Mouse (Mus musculus) forebrain, embryonic 16.5 days (tissue): ENCODE measurements around the gene Adap1. TPM values are rescaled to one million over a fixed set of nuclear protein-coding genes. Genes with fewer than 3 reads are reported as not detected.
"Not testable (repeated sequence)": the region's sequence is repeated elsewhere in the genome, so short reads cannot be mapped to it uniquely, and the experiment has no call there.

Experiments
- ATAC-seq: fragments of 200-750 bp; cut with Nextera tagmentation; 2 replicates; pipeline ENCODE4 v1.8.0; 2017; ENCODE audit warnings: mild to moderate bottlenecking, moderate library complexity
- H3K27ac ChIP-seq: fragments of 300-500 bp; sonication (generic); 2 replicates; pipeline ENCODE4 v1.5.1; 2014; ENCODE audit warnings: low read length, control low read depth
- H3K27me3 ChIP-seq: fragments of 300-500 bp; sonication (generic); replicated peaks from 2 replicates; pipeline ENCODE4 v1.6.1; 2014; ENCODE audit warnings: low read length; ENCODE audit not compliant: control insufficient read depth, insufficient read depth
- H3K36me3 ChIP-seq: fragments of 300-500 bp; sonication (generic); 2 replicates; pipeline ENCODE4 v1.6.1; 2014; ENCODE audit not compliant: control insufficient read depth, insufficient read depth
- H3K4me1 ChIP-seq: fragments of 300-500 bp; sonication (generic); replicated peaks from 2 replicates; pipeline ENCODE4 v1.6.1; 2014; ENCODE audit warnings: low read length; ENCODE audit not compliant: control insufficient read depth, insufficient read depth
- H3K4me2 ChIP-seq: fragments of 300-500 bp; sonication (generic); 2 replicates; pipeline ENCODE4 v1.6.1; 2014; ENCODE audit warnings: mild to moderate bottlenecking, low read length, control low read depth
- H3K4me3 ChIP-seq: fragments of 300-500 bp; sonication (generic); replicated peaks from 2 replicates; pipeline ENCODE4 v1.5.1; 2014; ENCODE audit warnings: mild to moderate bottlenecking, low read length, control low read depth
- H3K9ac ChIP-seq: fragments of 300-500 bp; sonication (generic); replicated peaks from 2 replicates; pipeline ENCODE4 v1.6.1; 2014; ENCODE audit warnings: low read depth, low read length, control low read depth
- H3K9me3 ChIP-seq: fragments of 300-500 bp; sonication (generic); 2 replicates; pipeline ENCODE4 v1.6.1; 2016; ENCODE audit warnings: low read length; ENCODE audit not compliant: control insufficient read depth
- WGBS: fragments of 180-500 bp; shearing (Covaris S2); extraction: QIAGEN DNeasy Blood & Tissue Kit; methylation state at CpG from one replicate; pipeline ENCODE4 v1.1.7; 2014; 5-methylcytosine and 5-hydroxymethylcytosine counted together
- polyA plus RNA-seq: library from polyadenylated mRNA; unstranded; fragments of >200 nt; fragmentation: Nextera tagmentation; extraction: Ambion mirVana; gene quantifications from 2 replicates; pipeline ENCODE4 v1.2.1, GENCODE M21; 2015

Adap1 gene
- polyA plus RNA-seq, 1 experiment from 2014 or later: 35.5 TPM

DNA sequence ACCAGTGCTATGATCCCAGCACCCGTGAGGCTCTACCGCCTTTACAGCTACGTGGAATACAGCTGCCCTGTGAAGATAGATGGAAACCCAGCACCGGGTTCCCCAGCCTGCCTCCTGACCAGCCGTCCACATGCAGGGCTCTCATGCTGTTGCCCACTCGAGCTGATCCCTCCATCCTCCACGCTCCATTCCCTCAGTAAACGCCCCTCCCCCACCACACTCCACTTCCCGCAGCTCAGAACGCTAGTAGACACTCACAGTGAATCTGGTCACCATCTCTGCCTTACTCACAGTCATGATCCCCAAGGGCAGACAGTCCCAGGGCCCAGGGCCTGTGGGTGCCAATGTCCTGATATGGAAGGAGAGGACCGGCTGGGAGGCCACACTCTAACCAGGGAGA, 13.5 kb upstream of the Adap1 start:
- 89% methylated on average over 11 of the region's 11 CpGs for WGBS
- H3K9me3 ChIP-seq: no peaks in the 10 kb centered on the region
- peaks cover 23% of the 10 kb centered on the region for H3K36me3 ChIP-seq
- no peak for ATAC-seq
- H3K27ac ChIP-seq: no peak overlapping the region
- no peak overlapping the region for H3K4me2 ChIP-seq
- no peak overlapping the region for H3K4me3 ChIP-seq
- peaks cover 7% of the 10 kb centered on the region for H3K4me1 ChIP-seq
- H3K9ac ChIP-seq: no peak overlapping the region
- no peaks in the 10 kb centered on the region for H3K27me3 ChIP-seq

DNA sequence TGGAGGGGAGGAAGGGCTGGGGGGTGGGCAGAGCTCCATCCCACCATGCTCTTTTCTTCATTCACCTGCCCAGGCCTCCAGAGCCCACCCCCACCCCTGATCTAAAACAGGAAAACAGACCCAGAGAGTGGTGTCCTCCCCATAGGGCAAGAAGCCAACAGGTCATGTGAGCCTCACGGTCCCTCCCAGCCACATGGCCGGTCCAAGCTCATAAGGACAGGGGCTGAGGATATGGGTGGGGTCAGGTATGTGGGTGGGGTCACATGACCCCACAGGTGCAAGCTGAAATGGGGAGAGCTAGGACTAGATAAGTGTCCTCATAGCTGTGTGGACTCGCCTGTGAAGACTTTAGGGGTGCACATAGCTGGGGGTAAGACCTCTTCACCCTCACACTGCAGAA, 13.0 kb upstream of the Adap1 start:
- WGBS: 90% methylated on average over 3 of the region's 3 CpGs
- Histone ChIP-seq H3K36me3 (peaks cover 23% of the 10 kb centered on the region), H3K27me3 (no peaks in the 10 kb centered on the region), H3K4me2 (no peak overlapping the region), H3K9ac (no peak overlapping the region), H3K4me3 (no peak overlapping the region), H3K9me3 (no peaks in the 10 kb centered on the region), H3K27ac (no peak overlapping the region), H3K4me1 (peaks cover 2% of the 10 kb centered on the region)
- ATAC-seq: no peak

DNA sequence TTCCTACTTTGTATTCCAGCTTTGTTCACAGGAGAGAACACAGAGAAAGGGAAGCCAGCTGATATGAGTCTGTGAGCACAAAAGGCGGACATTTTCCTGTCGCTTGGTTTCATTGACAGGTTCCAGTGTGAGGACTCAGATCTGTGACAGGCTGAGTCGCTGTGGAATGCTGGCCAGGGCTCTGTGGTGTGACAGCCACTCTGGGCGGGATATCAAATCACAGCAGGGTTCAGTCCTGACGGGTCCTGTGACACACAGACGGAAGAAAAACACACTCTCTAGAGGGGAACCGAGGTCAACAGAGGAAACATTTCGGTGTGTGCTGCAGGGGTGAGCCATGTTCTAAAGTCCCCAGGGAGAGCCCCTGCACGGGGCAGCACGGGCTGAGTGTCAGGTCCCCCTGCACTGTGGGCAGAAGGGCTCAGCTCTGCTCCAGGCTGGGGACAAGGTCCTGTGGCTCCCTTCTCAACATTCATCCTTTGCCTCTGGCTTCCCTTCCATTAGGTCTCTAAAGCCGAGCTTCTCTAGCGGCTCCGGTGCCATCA, 12.5 kb upstream of the Adap1 start:
- no peaks in the 10 kb centered on the region for H3K27me3 ChIP-seq
- H3K4me1 ChIP-seq: no peaks in the 10 kb centered on the region
- no peak overlapping the region for H3K4me3 ChIP-seq
- H3K9me3 ChIP-seq: no peaks in the 10 kb centered on the region
- no peak overlapping the region for H3K4me2 ChIP-seq
- no peak for ATAC-seq
- H3K9ac ChIP-seq: no peak overlapping the region
- WGBS: 79% methylated on average over 13 of the region's 13 CpGs
- H3K36me3 ChIP-seq: peaks cover 23% of the 10 kb centered on the region
- no peak overlapping the region for H3K27ac ChIP-seq

DNA sequence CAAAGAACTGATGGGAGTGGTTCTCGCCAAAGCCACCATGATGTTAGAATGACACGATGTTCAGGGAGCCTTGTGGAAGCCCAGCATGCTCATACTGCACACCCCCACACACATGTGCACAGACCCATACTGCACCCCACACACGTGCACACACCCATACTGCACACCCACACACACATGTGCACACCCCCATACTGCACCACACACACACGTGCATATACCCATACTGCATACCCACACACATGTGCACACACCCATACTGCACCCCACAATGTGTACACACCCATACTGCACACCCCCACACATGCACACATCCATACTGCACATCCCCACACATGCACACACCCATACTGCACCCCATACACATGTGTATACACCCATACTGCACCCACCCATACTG, 10.2 kb upstream of the Adap1 start:
- no peaks in the 10 kb centered on the region for H3K9me3 ChIP-seq

DNA sequence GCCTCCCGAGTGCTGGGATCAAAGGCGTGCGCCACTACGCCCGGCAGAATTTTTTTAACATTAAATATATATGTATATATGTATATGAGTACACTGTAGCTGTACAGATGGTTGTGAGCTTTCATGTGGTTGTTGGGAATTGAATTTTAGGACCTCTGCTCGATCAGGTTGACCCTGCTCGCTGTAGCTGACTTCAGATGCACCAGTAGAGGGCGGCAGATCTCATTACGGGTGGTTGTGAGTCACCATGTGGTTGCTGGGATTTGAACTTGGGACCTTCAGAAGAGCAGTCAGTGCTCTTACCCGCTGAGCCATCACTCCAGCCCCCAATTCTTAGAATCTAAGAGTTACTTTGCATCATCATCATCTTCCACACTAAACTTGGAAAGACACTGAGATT, 9.0 kb upstream of the Adap1 start:
- H3K4me3 ChIP-seq, H3K9ac ChIP-seq, H3K27ac ChIP-seq, H3K9me3 ChIP-seq, H3K4me2 ChIP-seq, ATAC-seq, H3K27me3 ChIP-seq, H3K4me1 ChIP-seq: not testable (repeated sequence)
- 87% methylated on average over 10 of the region's 10 CpGs for WGBS
- peaks cover 16% of the 10 kb centered on the region; the same call in 1 of the 2 replicates for H3K36me3 ChIP-seq

More for the DNA sequence above, 10.2 kb upstream of the Adap1 start:
- H3K27me3 ChIP-seq: no peaks in the 10 kb centered on the region
- no peak overlapping the region for H3K4me2 ChIP-seq
- ATAC-seq: no peak
- no peak overlapping the region for H3K4me3 ChIP-seq
- 92% methylated on average over 4 of the region's 4 CpGs for WGBS
- no peaks in the 10 kb centered on the region for H3K4me1 ChIP-seq
- peaks cover 18% of the 10 kb centered on the region; the same call in 1 of the 2 replicates for H3K36me3 ChIP-seq
- H3K27ac ChIP-seq: no peak overlapping the region
- H3K9ac ChIP-seq: no peak overlapping the region

DNA sequence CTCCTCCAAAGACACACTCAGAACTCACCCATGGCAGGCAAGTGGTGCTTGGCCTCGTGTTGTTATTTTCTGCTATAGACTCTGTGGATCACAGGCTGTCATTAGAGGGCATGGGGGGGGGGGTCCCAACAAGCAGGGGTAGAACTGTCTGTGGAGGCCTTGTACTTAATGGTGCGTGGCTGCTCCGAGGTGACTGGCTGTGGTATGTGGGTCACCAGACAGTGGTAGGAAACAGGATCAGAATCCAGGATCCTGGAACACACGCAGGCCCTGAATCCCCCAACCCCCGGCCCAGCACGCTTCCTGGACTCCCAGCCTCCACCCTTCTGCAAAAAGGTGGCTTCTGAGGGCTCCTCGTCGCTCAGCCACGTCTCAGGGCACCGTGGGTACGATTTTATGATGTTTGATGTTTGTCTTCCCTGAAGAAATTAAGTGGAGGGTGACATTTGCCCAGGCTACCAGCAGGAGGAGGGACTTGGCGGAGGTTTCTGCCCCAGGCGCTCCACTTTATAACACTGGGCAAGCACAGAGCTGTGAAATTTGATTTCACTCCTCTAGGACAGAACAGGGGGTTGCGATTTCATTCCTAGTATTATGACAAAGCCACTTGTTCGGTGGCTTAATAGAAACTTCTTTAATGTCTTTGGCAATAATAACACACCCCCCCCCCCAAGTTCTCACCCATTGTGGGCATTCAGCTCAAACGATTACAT, 8.0 kb upstream of the Adap1 start:
- Histone ChIP-seq H3K27ac (no peak overlapping the region), H3K4me2 (no peak overlapping the region), H3K36me3 (peaks cover 12% of the 10 kb centered on the region; the same call in 1 of the 2 replicates), H3K4me1 (no peaks in the 10 kb centered on the region), H3K4me3 (no peak overlapping the region), H3K27me3 (no peaks in the 10 kb centered on the region), H3K9ac (no peak overlapping the region), H3K9me3 (no peaks in the 10 kb centered on the region)
- ATAC-seq: no peak
- 86% methylated on average over 16 of the region's 16 CpGs for WGBS

DNA sequence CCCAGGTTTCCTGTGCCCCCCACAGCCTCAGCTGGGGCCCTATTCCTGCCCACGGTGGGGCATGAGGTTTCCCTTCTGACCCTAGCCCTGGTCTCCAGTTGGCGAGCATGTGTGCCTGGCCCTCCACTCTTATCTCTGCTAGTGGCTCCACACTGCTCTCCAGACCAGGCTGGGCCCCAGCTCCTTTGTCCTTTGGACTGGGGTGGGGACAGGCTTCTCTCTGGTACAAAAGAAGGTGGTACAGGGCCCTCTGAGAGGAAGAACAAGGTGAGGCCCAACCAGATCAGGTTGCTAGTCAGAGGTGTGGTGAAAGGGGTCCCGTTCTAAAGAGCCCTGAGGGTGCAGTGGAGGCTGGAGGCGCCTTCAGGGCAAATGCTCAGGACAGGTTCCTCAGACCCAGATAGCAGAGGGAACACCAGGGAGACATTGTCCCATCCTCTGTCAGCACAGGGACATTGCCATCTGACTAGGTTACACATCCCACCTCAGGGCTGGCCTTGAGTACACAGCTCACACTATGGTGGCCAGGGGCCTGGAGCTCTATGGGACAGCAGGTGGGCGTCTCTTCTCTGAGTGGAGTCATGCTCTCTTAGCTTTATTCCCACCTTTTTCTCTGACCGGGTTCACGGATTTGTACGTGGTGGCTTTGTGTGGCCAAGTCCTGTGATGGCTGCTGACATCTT, 7.3 kb upstream of the Adap1 start:
- H3K4me3 ChIP-seq: no peak overlapping the region
- H3K4me1 ChIP-seq: no peaks in the 10 kb centered on the region
- no peak overlapping the region for H3K9ac ChIP-seq
- no peak overlapping the region for H3K4me2 ChIP-seq
- ATAC-seq: no peak
- H3K36me3 ChIP-seq: peaks cover 8% of the 10 kb centered on the region; the same call in 1 of the 2 replicates
- H3K9me3 ChIP-seq: no peaks in the 10 kb centered on the region
- 83% methylated on average over 8 of the region's 8 CpGs for WGBS
- H3K27me3 ChIP-seq: no peaks in the 10 kb centered on the region
- no peak overlapping the region for H3K27ac ChIP-seq

DNA sequence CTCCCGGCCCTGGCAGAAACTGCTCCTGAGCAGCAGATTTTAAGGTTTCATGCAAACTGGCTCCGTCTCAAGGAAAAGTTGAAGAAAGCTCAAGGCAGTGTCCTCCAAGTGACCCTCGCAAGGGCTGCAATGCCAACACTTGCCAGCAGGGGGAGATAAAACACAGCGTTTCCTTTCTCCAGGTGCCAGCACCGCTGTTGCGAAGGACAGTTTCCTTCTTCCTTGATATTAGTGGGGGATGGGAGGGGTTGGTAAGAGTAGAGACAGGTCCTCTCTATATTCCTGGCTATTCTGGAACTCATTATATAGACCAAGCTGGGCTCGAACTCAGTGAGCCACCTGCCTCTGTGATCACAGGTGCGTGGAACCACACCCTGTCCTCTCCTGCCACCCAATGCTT, 6.3 kb upstream of the Adap1 start:
- Histone ChIP-seq H3K4me3 (no peak overlapping the region), H3K27ac (no peak overlapping the region), H3K36me3 (peaks cover 2% of the 10 kb centered on the region; the same call in 1 of the 2 replicates), H3K9me3 (no peaks in the 10 kb centered on the region), H3K4me1 (no peaks in the 10 kb centered on the region), H3K27me3 (no peaks in the 10 kb centered on the region), H3K9ac (no peak overlapping the region), H3K4me2 (no peak overlapping the region)
- ATAC-seq: 0 out of 2 replicates have a peak, but pooled peaks have one; percentile 31
- 23% methylated on average over 8 of the region's 8 CpGs for WGBS

DNA sequence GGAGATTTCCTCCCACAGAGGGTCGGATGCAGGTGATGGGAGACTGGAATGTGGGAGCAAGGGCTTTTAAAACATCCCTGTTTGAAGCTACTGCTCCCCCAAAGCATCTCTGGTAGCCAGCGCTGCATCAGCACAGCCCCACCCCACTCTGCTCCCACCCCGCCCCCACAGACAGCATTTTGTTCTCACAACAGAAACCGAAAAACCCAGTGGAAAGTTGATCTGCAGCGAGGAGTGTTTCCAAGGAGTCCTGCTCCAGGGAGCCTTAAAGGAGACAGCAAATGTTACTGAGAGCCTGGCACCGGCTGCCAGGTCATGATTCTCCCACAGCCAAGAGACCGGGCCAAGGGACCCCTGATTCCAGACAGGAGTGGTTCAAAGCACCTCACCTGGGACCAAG, 5.3 kb upstream of the Adap1 start:
- no peaks in the 10 kb centered on the region for H3K4me1 ChIP-seq
- peaks cover 5% of the 10 kb centered on the region for H3K27me3 ChIP-seq
- WGBS: 71% methylated on average over 7 of the region's 7 CpGs

More for the DNA sequence above, 5.3 kb upstream of the Adap1 start:
- Histone ChIP-seq H3K27ac (no peak overlapping the region), H3K36me3 (no peaks in the 10 kb centered on the region; the same call in 1 of the 2 replicates), H3K4me3 (no peak overlapping the region), H3K9me3 (no peaks in the 10 kb centered on the region), H3K9ac (no peak overlapping the region), H3K4me2 (no peak overlapping the region)
- ATAC-seq: no peak
